Mouse (Mus musculus): ENCODE measurements around the gene Prss44. TPM values are rescaled to one million over a fixed set of nuclear protein-coding genes. Genes with fewer than 3 reads are reported as not detected.
"Not testable (repeated sequence)": the region's sequence is repeated elsewhere in the genome, so short reads cannot be mapped to it uniquely, and the experiment has no call there.

Prss44 gene
- polyA plus RNA-seq, 1 experiment from 2014 or later: not detected

- Histone ChIP-seq H3K4me3 (no peak overlapping the region), H3K4me2 (no peak overlapping the region), H3K4me1 (replicated peaks) (no peaks in the 10 kb centered on the region), H3K27ac (no peak overlapping the region), H3K9ac (no peak overlapping the region), H3K27me3 (no peaks in the 10 kb centered on the region), H3K9me3 (replicated peaks) (no peaks in the 10 kb centered on the region), H3K36me3 (no peaks in the 10 kb centered on the region)
- 57% methylated on average over 4 of the region's 4 CpGs for WGBS
- ATAC-seq (replicated peaks; ENCODE audit: insufficient number of reproducible peaks, insufficient read depth, low FRiP score, low read depth): no peak
These were observed 23.3 kb upstream of the Prss44 start for GRCm38 (mm10) chr9:110790462-110790861.

DNA sequence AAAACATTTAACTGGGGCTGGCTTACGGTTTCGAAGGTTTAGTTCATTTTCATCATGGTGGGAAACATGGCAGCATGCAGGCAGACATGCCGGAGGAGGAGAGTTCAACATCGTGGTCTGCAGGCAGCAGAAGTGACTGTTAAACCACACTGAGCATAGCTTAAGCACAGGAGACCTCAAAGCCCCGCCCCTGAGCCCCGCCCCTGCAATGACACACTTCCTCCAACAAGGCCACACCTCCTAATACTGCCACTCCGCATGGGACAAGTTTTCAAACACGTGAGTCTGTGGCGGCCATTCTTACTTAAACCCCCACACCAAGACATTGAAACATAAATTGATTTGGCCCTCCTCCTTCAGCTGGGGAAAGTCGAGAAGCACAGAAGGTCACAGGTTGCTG is 16.8 kb upstream of the Prss44 start:
- Histone ChIP-seq H3K27me3 (no peaks in the 10 kb centered on the region), H3K9me3 (replicated peaks) (no peaks in the 10 kb centered on the region)
- WGBS: 76% methylated on average over 10 of the region's 10 CpGs

GRCm38 (mm10) chr9:110797866-110798265 is 15.9 kb upstream of the Prss44 start, which contains the start of gene Prss42:
Gene Prss42 (plus strand): TSS chr9:110798166.
- Histone ChIP-seq H3K4me1 (replicated peaks) (no peaks in the 10 kb centered on the region), H3K4me2 (no peak within 1 kb of the TSS), H3K9ac (no peak within 1 kb of the TSS), H3K4me3 (no peak within 1 kb of the TSS), H3K27me3 (no peaks in the 10 kb centered on the region), H3K36me3 (no peaks in the 10 kb centered on the region), H3K27ac (no peak within 1 kb of the TSS), H3K9me3 (replicated peaks) (no peaks in the 10 kb centered on the region)
- ATAC-seq (replicated peaks; ENCODE audit: insufficient number of reproducible peaks, insufficient read depth, low FRiP score, low read depth): no peak
- WGBS: 85% methylated on average over 14 of the region's 14 CpGs

More for the DNA sequence above, 16.8 kb upstream of the Prss44 start:
- no peak overlapping the region for H3K4me2 ChIP-seq
- no peak overlapping the region for H3K9ac ChIP-seq
- H3K4me3 ChIP-seq: no peak overlapping the region
- ATAC-seq (replicated peaks; ENCODE audit: insufficient number of reproducible peaks, insufficient read depth, low FRiP score, low read depth): no peak
- H3K27ac ChIP-seq: no peak overlapping the region
- no peaks in the 10 kb centered on the region for H3K36me3 ChIP-seq
- no peaks in the 10 kb centered on the region for H3K4me1 ChIP-seq (replicated peaks)

GRCm38 (mm10) chr9:110800834-110801479 is 12.8 kb upstream of the Prss44 start:
- 80% methylated on average over 8 of the region's 8 CpGs for WGBS

DNA sequence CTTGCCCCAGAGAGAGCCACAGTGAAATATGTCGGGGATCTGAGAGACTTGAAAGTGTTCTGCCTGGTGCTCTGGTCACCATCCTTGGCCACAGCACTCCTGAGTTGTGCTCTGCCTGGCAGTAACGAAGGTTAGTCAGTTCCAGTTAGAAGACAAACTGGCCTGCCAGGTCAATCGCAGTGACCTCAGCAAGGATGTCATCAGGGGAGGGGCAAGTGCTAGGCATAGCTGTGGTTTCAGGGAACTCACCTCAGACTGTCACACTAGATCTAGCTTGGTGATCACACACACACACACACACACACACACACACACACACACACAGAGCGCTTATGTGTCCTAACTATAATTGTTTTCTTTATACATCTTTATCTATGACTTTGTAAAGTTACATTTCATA is 10.5 kb upstream of the Prss44 start:
- Histone ChIP-seq H3K9ac (no peak overlapping the region), H3K27me3 (no peaks in the 10 kb centered on the region), H3K4me3 (no peak overlapping the region), H3K27ac (no peak overlapping the region), H3K9me3 (replicated peaks) (no peaks in the 10 kb centered on the region), H3K4me1 (replicated peaks) (no peaks in the 10 kb centered on the region), H3K36me3 (no peaks in the 10 kb centered on the region), H3K4me2 (no peak overlapping the region)
- no peak for ATAC-seq (replicated peaks; ENCODE audit: insufficient number of reproducible peaks, insufficient read depth, low FRiP score, low read depth)
- WGBS: 59% methylated on average over 4 of the region's 4 CpGs

More at GRCm38 (mm10) chr9:110800834-110801479, 12.8 kb upstream of the Prss44 start:
- Histone ChIP-seq H3K4me3 (no peak overlapping the region), H3K9ac (no peak overlapping the region), H3K9me3 (replicated peaks) (no peaks in the 10 kb centered on the region), H3K4me1 (replicated peaks) (no peaks in the 10 kb centered on the region), H3K27me3 (no peaks in the 10 kb centered on the region), H3K36me3 (no peaks in the 10 kb centered on the region), H3K27ac (no peak overlapping the region), H3K4me2 (no peak overlapping the region)
- ATAC-seq (replicated peaks; ENCODE audit: insufficient number of reproducible peaks, insufficient read depth, low FRiP score, low read depth): no peak

DNA sequence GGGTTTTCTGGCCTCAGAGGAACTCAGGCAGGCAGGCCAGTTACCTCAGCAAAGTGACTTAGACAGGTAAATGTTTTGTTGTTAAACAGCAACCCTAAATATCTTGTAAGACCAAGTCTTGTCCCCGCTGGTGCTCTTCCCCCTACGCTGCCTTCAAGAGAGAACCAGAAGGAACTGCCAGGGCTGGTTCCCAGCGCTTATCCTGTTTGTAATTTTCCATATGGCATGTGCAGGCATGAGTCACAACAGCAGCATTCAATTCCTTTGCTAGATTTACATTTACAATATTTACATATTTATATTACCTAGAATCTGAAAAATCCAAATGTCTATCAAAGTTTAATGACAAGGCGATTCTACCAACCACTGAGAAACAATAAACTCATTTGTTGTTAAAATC is 3.7 kb upstream of the Prss44 start:
- Histone ChIP-seq H3K4me1 (replicated peaks) (no peaks in the 10 kb centered on the region), H3K27ac (no peak overlapping the region), H3K4me3 (no peak overlapping the region), H3K36me3 (no peaks in the 10 kb centered on the region), H3K9me3 (replicated peaks) (no peaks in the 10 kb centered on the region), H3K4me2 (no peak overlapping the region), H3K9ac (no peak overlapping the region), H3K27me3 (peaks cover 5% of the 10 kb centered on the region; the same call in 1 of the 2 replicates)
- 85% methylated on average over 4 of the region's 4 CpGs for WGBS
- ATAC-seq (replicated peaks; ENCODE audit: insufficient number of reproducible peaks, insufficient read depth, low FRiP score, low read depth): no peak

DNA sequence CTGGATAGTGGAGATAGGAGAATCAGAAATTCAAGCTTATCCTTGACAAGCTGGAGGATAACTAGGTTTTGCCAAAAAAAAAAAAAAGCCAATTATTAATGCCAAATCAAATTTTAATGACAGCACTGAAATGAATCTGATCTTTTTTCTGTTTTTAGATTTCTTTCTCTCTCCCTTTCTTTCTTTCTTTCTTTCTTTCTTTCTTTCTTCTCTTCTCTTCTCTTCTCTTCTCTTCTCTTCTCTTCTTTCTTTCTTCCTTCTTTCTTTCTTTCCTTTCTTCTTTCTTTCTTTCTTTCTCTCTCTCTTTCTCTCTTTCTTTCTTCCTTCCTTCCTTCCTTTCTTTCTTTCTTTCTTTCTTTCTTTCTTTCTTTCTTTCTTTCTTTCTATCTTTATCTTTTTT is 6.8 kb downstream of the Prss44 start:
- not testable (repeated sequence) for H3K9me3 ChIP-seq (replicated peaks); ATAC-seq (replicated peaks; ENCODE audit: insufficient number of reproducible peaks, insufficient read depth, low FRiP score, low read depth); H3K27ac ChIP-seq; H3K4me1 ChIP-seq (replicated peaks); H3K36me3 ChIP-seq; H3K4me3 ChIP-seq; H3K27me3 ChIP-seq; H3K9ac ChIP-seq; H3K4me2 ChIP-seq

GRCm38 (mm10) chr9:110821436-110821835 is 7.6 kb downstream of the Prss44 start:
- no peak overlapping the region for H3K27ac ChIP-seq
- H3K9me3 ChIP-seq (replicated peaks): no peaks in the 10 kb centered on the region
- H3K4me2 ChIP-seq: no peak overlapping the region
- no peaks in the 10 kb centered on the region for H3K36me3 ChIP-seq
- no peak overlapping the region for H3K9ac ChIP-seq
- ATAC-seq (replicated peaks; ENCODE audit: insufficient number of reproducible peaks, insufficient read depth, low FRiP score, low read depth): no peak
- H3K4me3 ChIP-seq: no peak overlapping the region
- 74% methylated on average over 7 of the region's 7 CpGs for WGBS
- no peaks in the 10 kb centered on the region for H3K27me3 ChIP-seq
- H3K4me1 ChIP-seq (replicated peaks): no peaks in the 10 kb centered on the region

DNA sequence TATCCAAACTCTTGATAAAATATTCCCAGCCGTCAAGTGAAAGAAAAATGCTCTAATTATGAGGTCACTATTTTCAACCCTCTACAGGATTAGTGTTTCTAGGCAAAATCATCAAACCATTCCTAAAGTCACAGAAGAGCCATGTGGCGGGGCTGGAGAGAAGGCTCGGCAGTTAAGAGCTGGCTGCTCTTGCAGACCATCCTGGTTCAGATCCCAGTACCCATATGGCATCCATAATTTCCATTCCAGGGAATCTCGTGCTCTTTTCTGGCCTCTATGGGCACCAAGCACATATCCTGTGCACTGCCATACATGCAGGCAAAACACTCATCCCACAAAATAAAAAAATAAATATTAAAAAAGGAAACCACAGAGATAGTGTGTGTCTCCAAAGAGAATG is 11.6 kb downstream of the Prss44 start:
- 68% methylated on average over 4 of the region's 4 CpGs for WGBS
- H3K4me2 ChIP-seq: no peak overlapping the region
- no peak for ATAC-seq (replicated peaks; ENCODE audit: insufficient number of reproducible peaks, insufficient read depth, low FRiP score, low read depth)
- no peaks in the 10 kb centered on the region for H3K36me3 ChIP-seq
- H3K9ac ChIP-seq: no peak overlapping the region
- peaks cover 11% of the 10 kb centered on the region for H3K27me3 ChIP-seq
- H3K27ac ChIP-seq: no peak overlapping the region
- H3K4me1 ChIP-seq (replicated peaks): no peaks in the 10 kb centered on the region
- H3K4me3 ChIP-seq: no peak overlapping the region
- no peaks in the 10 kb centered on the region for H3K9me3 ChIP-seq (replicated peaks)

GRCm38 (mm10) chr9:110825832-110826231 is 12.0 kb downstream of the Prss44 start:
- Histone ChIP-seq H3K9me3 (replicated peaks) (no peaks in the 10 kb centered on the region), H3K27ac (no peak overlapping the region), H3K4me1 (replicated peaks) (no peaks in the 10 kb centered on the region), H3K27me3 (peaks cover 11% of the 10 kb centered on the region), H3K36me3 (no peaks in the 10 kb centered on the region), H3K9ac (no peak overlapping the region), H3K4me2 (no peak overlapping the region), H3K4me3 (no peak overlapping the region)
- WGBS: 69% methylated on average over 7 of the region's 7 CpGs
- no peak for ATAC-seq (replicated peaks; ENCODE audit: insufficient number of reproducible peaks, insufficient read depth, low FRiP score, low read depth)

DNA sequence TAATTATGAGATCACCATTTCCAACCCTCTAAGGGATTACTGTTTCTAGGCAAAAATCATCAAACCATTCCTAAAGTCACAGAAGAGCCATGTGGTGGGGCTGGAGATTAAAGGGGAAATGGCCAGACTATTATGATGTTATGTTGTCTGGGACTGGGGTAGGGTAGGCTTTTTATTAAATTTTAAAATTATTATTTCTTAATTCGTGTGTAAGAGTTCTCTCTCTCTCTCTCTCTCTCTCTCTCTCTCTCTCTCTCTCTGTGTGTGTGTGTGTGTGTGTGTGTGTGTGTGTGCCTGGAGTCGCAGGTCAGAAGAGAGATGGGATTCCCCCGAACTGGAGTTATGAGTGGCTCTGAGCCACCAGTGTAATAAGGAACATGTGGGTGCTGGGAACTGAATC is 12.6 kb downstream of the Prss44 start, which contains the start of gene Prss43:
TSS of gene Prss43 (plus strand) at position 301 of the 400 bp plus-strand sequence.
- no peaks in the 10 kb centered on the region for H3K9me3 ChIP-seq (replicated peaks)
- H3K9ac ChIP-seq: no peak within 1 kb of the TSS
- WGBS: 79% methylated on average over 3 of the region's 3 CpGs
- H3K36me3 ChIP-seq: no peaks in the 10 kb centered on the region
- no peaks in the 10 kb centered on the region for H3K4me1 ChIP-seq (replicated peaks)
- no peak within 1 kb of the TSS for H3K27ac ChIP-seq
- no peak for ATAC-seq (replicated peaks; ENCODE audit: insufficient number of reproducible peaks, insufficient read depth, low FRiP score, low read depth)
- no peak within 1 kb of the TSS for H3K4me2 ChIP-seq
- H3K4me3 ChIP-seq: no peak within 1 kb of the TSS
- peaks cover 11% of the 10 kb centered on the region for H3K27me3 ChIP-seq

- no peak for ATAC-seq (replicated peaks; ENCODE audit: insufficient number of reproducible peaks, insufficient read depth, low FRiP score, low read depth)
- Histone ChIP-seq H3K9ac (no peak overlapping the region), H3K4me1 (replicated peaks) (no peaks in the 10 kb centered on the region), H3K27me3 (peaks cover 4% of the 10 kb centered on the region; the same call in 1 of the 2 replicates), H3K4me3 (no peak overlapping the region), H3K4me2 (no peak overlapping the region), H3K36me3 (no peaks in the 10 kb centered on the region), H3K27ac (no peak overlapping the region), H3K9me3 (replicated peaks) (no peaks in the 10 kb centered on the region)
- WGBS: 66% methylated on average over 5 of the region's 5 CpGs
These were observed 19.2 kb downstream of the Prss44 start for GRCm38 (mm10) chr9:110833021-110833420.
